Mouse (Mus musculus): ENCODE measurements at regions not wholly inside any gene's neighbourhood (a gene's known extent, or its start where the extent isn't known, plus 50 kb on each side); places are given as distances from the start of the nearest gene placed in this dataset.

- Histone ChIP-seq H3K36me3 (no peaks in the 10 kb centered on the region), H3K9me3 (replicated peaks) (no peaks in the 10 kb centered on the region), H3K4me3 (no peak overlapping the region), H3K27me3 (replicated peaks) (no peaks in the 10 kb centered on the region), H3K4me2 (no peak overlapping the region), H3K27ac (ENCODE audit: poor library complexity, severe bottlenecking) (no peak overlapping the region), H3K4me1 (replicated peaks) (no peaks in the 10 kb centered on the region), H3K9ac (no peak overlapping the region)
- 81% methylated on average over 5 of the region's 5 CpGs for WGBS
- no peak for ATAC-seq (ENCODE audit: insufficient number of reproducible peaks, low FRiP score)
Observed at GRCm38 (mm10) chr10:119395048-119395447, 58.6 kb upstream of the Grip1 start.

GRCm38 (mm10) chr10:119387924-119388323 is 65.7 kb upstream of the Grip1 start:
- no peaks in the 10 kb centered on the region for H3K27me3 ChIP-seq (replicated peaks)
- H3K4me2 ChIP-seq: no peak overlapping the region
- no peak for ATAC-seq (ENCODE audit: insufficient number of reproducible peaks, low FRiP score)
- WGBS: 75% methylated on average over 3 of the region's 3 CpGs
- no peaks in the 10 kb centered on the region for H3K36me3 ChIP-seq
- 0 out of 2 replicates have a peak, but pooled peaks cover 3% of the 10 kb centered on the region for H3K9me3 ChIP-seq (replicated peaks)
- H3K4me3 ChIP-seq: no peak overlapping the region
- no peaks in the 10 kb centered on the region for H3K4me1 ChIP-seq (replicated peaks)
- no peak overlapping the region for H3K9ac ChIP-seq
- no peak overlapping the region for H3K27ac ChIP-seq (ENCODE audit: poor library complexity, severe bottlenecking)

GRCm38 (mm10) chr10:119382257-119382656 is 71.4 kb upstream of the Grip1 start:
- H3K27ac ChIP-seq (ENCODE audit: poor library complexity, severe bottlenecking): no peak overlapping the region
- no peaks in the 10 kb centered on the region for H3K27me3 ChIP-seq (replicated peaks)
- no peak overlapping the region for H3K9ac ChIP-seq
- ATAC-seq (ENCODE audit: insufficient number of reproducible peaks, low FRiP score): no peak
- no peak overlapping the region for H3K4me3 ChIP-seq
- H3K36me3 ChIP-seq: no peaks in the 10 kb centered on the region
- H3K4me1 ChIP-seq (replicated peaks): no peaks in the 10 kb centered on the region
- H3K4me2 ChIP-seq: no peak overlapping the region
- 84% methylated on average over 11 of the region's 11 CpGs for WGBS
- H3K9me3 ChIP-seq (replicated peaks): 0 out of 2 replicates have a peak, but pooled peaks cover 3% of the 10 kb centered on the region

- Histone ChIP-seq H3K4me3 (no peak overlapping the region), H3K4me2 (no peak overlapping the region), H3K27ac (ENCODE audit: poor library complexity, severe bottlenecking) (no peak overlapping the region), H3K27me3 (replicated peaks) (no peaks in the 10 kb centered on the region), H3K9me3 (replicated peaks) (no peaks in the 10 kb centered on the region), H3K9ac (no peak overlapping the region), H3K4me1 (replicated peaks) (no peaks in the 10 kb centered on the region), H3K36me3 (no peaks in the 10 kb centered on the region)
- no peak for ATAC-seq (ENCODE audit: insufficient number of reproducible peaks, low FRiP score)
- 61% methylated on average over 5 of the region's 5 CpGs for WGBS
Observed at GRCm38 (mm10) chr10:119368566-119368965, 85.1 kb upstream of the Grip1 start.

GRCm38 (mm10) chr10:119363616-119364015 is 90.0 kb upstream of the Grip1 start:
- Histone ChIP-seq H3K36me3 (no peaks in the 10 kb centered on the region), H3K27ac (ENCODE audit: poor library complexity, severe bottlenecking) (no peak overlapping the region), H3K4me2 (no peak overlapping the region), H3K4me3 (no peak overlapping the region), H3K9me3 (replicated peaks) (0 out of 2 replicates have a peak, but pooled peaks cover 4% of the 10 kb centered on the region), H3K9ac (no peak overlapping the region), H3K27me3 (replicated peaks) (no peaks in the 10 kb centered on the region), H3K4me1 (replicated peaks) (no peaks in the 10 kb centered on the region)
- WGBS: 44% methylated on average over 3 of the region's 3 CpGs
- ATAC-seq (ENCODE audit: insufficient number of reproducible peaks, low FRiP score): no peak

- no peak overlapping the region for H3K4me3 ChIP-seq
- no peak overlapping the region for H3K9ac ChIP-seq
Observed at GRCm38 (mm10) chr10:119358730-119359292, 94.8 kb upstream of the Grip1 start.

GRCm38 (mm10) chr10:119342317-119343114 is 102.7 kb upstream of the Cand1 start:
- WGBS: 71% methylated on average over 13 of the region's 13 CpGs
- Histone ChIP-seq H3K27me3 (replicated peaks) (no peaks in the 10 kb centered on the region), H3K9ac (no peak overlapping the region), H3K27ac (ENCODE audit: poor library complexity, severe bottlenecking) (no peak overlapping the region), H3K36me3 (no peaks in the 10 kb centered on the region), H3K4me3 (no peak overlapping the region), H3K4me1 (replicated peaks) (no peaks in the 10 kb centered on the region), H3K4me2 (no peak overlapping the region), H3K9me3 (replicated peaks) (peaks cover 10% of the 10 kb centered on the region)
- ATAC-seq (ENCODE audit: insufficient number of reproducible peaks, low FRiP score): no peak

More at GRCm38 (mm10) chr10:119358730-119359292, 94.8 kb upstream of the Grip1 start:
- no peak for ATAC-seq (ENCODE audit: insufficient number of reproducible peaks, low FRiP score)
- Histone ChIP-seq H3K4me2 (no peak overlapping the region), H3K4me1 (replicated peaks) (no peaks in the 10 kb centered on the region), H3K9me3 (replicated peaks) (0 out of 2 replicates have a peak, but pooled peaks cover 4% of the 10 kb centered on the region), H3K27ac (ENCODE audit: poor library complexity, severe bottlenecking) (no peak overlapping the region), H3K27me3 (replicated peaks) (no peaks in the 10 kb centered on the region), H3K36me3 (no peaks in the 10 kb centered on the region)
- 63% methylated on average over 7 of the region's 7 CpGs for WGBS

GRCm38 (mm10) chr10:119340323-119340722 is 100.5 kb upstream of the Cand1 start:
- no peaks in the 10 kb centered on the region for H3K36me3 ChIP-seq
- H3K4me3 ChIP-seq: no peak overlapping the region
- no peak overlapping the region for H3K9ac ChIP-seq
- 61% methylated on average over 8 of the region's 8 CpGs for WGBS
- no peak overlapping the region for H3K4me2 ChIP-seq
- H3K4me1 ChIP-seq (replicated peaks): no peaks in the 10 kb centered on the region
- ATAC-seq (ENCODE audit: insufficient number of reproducible peaks, low FRiP score): no peak
- H3K27me3 ChIP-seq (replicated peaks): no peaks in the 10 kb centered on the region
- peaks cover 1% of the 10 kb centered on the region for H3K9me3 ChIP-seq (replicated peaks)
- H3K27ac ChIP-seq (ENCODE audit: poor library complexity, severe bottlenecking): no peak overlapping the region

GRCm38 (mm10) chr10:119326912-119327311 is 87.1 kb upstream of the Cand1 start:
- no peak overlapping the region for H3K4me3 ChIP-seq
- H3K27me3 ChIP-seq (replicated peaks): no peaks in the 10 kb centered on the region
- H3K4me1 ChIP-seq (replicated peaks): no peaks in the 10 kb centered on the region
- WGBS: 30% methylated on average over 6 of the region's 6 CpGs
- H3K27ac ChIP-seq (ENCODE audit: poor library complexity, severe bottlenecking): no peak overlapping the region
- H3K36me3 ChIP-seq: no peaks in the 10 kb centered on the region
- no peaks in the 10 kb centered on the region for H3K9me3 ChIP-seq (replicated peaks)
- no peak overlapping the region for H3K9ac ChIP-seq
- no peak overlapping the region for H3K4me2 ChIP-seq
- no peak for ATAC-seq (ENCODE audit: insufficient number of reproducible peaks, low FRiP score)

- WGBS: 90% methylated on average over 8 of the region's 8 CpGs
- no peak overlapping the region for H3K9ac ChIP-seq
- H3K4me2 ChIP-seq: no peak overlapping the region
- no peaks in the 10 kb centered on the region for H3K27me3 ChIP-seq (replicated peaks)
- no peaks in the 10 kb centered on the region for H3K9me3 ChIP-seq (replicated peaks)
- H3K4me1 ChIP-seq (replicated peaks): no peaks in the 10 kb centered on the region
- H3K4me3 ChIP-seq: no peak overlapping the region
- no peak overlapping the region for H3K27ac ChIP-seq (ENCODE audit: poor library complexity, severe bottlenecking)
- no peak for ATAC-seq (ENCODE audit: insufficient number of reproducible peaks, low FRiP score)
- H3K36me3 ChIP-seq: no peaks in the 10 kb centered on the region
Observed at GRCm38 (mm10) chr10:119319953-119320352, 80.1 kb upstream of the Cand1 start.

GRCm38 (mm10) chr10:119318416-119318815 is 78.6 kb upstream of the Cand1 start:
- Histone ChIP-seq H3K4me2 (no peak overlapping the region), H3K36me3 (no peaks in the 10 kb centered on the region), H3K4me1 (replicated peaks) (no peaks in the 10 kb centered on the region), H3K4me3 (no peak overlapping the region), H3K27ac (ENCODE audit: poor library complexity, severe bottlenecking) (no peak overlapping the region), H3K27me3 (replicated peaks) (no peaks in the 10 kb centered on the region), H3K9me3 (replicated peaks) (no peaks in the 10 kb centered on the region), H3K9ac (no peak overlapping the region)
- WGBS: 84% methylated on average over 8 of the region's 8 CpGs
- no peak for ATAC-seq (ENCODE audit: insufficient number of reproducible peaks, low FRiP score)
